Mouse (Mus musculus) left cerebral cortex, adult 2 months (tissue): ENCODE data around the gene Gadd45b. TPM values are rescaled to one million over a fixed set of nuclear protein-coding genes. Genes with fewer than 3 reads are reported as not detected.
A peak's percentile ranks its signal among the peaks of the same experiment; 100 is the strongest.

Source experiments
- DNase-seq, 2 experiments: peaks; one replicate each; pipeline ENCODE4 v3.0.0; 2021 to 2022; ENCODE audit warnings: low spot score in 2 of 2, mixed read lengths in 1 of 2; ENCODE audit errors: extremely low spot score in 1 of 2
- H3K27ac ChIP-seq: fragments of 200-600 bp; 2 replicates; pipeline ENCODE4 v1.8.1; 2022
- H3K4me3 ChIP-seq: fragments of 200-600 bp; 2 replicates; pipeline ENCODE4 v1.8.1; 2022
- CTCF ChIP-seq: fragments of 200-600 bp; IDR thresholded peaks from 2 replicates; pipeline ENCODE4 v1.8.1; 2022; ENCODE audit warnings: antibody characterized with exemption, mild to moderate bottlenecking, moderate library complexity
- intact Hi-C: fragments of 180-260 bp; cut with DNase I; formaldehyde crosslinking; loops from one replicate; pipeline ENCODE4 v1.15.1; 2025
- total RNA-seq, 2 experiments: library from RNA; stranded (reverse); gene quantifications; 2 replicates each; pipeline ENCODE4 v1.2.3; 2021

The Gadd45b gene
- total RNA-seq, 2 experiments from 2014 or later: 24.0 to 36.0 TPM

DNA sequence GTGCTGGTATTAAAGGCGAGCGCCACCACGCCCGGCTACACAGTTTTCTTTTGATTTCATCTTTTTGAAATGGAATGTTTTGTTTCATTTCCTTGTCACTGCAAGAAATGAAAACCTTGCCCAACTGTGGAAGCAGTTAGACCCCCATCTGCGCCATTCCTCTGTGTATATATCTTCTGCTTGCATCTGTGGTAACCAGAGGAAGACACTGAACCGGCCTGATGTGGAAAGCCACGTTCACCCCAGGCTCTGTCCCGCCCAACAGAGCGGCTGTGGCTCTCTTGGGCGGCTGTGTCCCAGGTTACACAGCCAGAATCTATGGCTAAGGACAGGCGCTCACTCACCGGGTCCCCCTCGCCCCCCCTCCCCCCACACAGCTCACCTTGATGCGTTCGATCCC is 22.6 kb downstream of the Gadd45b start:
- no peak overlapping the region for H3K27ac ChIP-seq
- no peak for TF ChIP-seq CTCF
- intact Hi-C loops: no loop called here
- no peak overlapping the region for H3K4me3 ChIP-seq
- DNase-seq: no peak

DNA sequence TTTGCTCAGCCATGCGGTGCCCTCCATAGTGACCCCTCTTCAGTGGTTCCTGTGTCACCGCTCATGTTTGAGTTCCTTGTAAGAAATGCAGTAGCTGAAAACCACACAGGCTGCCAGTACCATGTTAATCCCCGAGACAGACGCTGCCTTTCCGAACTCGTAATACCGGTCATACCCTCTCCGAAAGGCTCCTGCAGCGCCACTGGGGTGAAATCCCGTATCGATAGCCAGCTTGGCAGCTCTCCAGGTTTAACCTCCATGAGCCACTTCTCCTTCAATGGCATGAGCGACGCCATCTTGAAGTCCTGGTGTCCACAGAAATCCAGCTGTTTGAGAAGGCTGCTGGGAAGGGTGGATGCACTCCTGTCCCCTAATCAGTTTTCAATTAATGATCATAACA is 24.5 kb downstream of the Gadd45b start:
- no peak for TF ChIP-seq CTCF
- H3K27ac ChIP-seq: no peak overlapping the region
- intact Hi-C loops: no loop called here

DNA sequence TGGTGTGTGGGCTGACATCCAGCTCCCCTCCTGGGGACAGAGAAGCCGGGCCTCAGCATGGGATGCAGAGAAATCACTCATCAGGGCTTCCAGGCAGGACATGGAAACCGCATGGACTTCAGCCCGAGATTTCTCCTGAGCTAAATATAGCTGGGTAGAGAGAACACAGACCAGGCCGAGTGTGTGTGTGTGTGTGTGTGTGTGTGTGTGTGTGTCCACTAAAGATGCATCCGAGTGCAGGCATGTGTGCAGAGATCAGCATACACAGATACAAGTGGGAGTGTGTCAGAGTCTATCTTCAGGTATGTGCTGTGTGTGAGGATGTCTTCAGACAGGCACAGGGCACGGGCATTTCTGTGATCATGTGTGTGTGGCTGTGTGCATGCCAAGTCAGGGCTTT is 25.0 kb downstream of the Gadd45b start:
- intact Hi-C loops: no loop called here
- Histone ChIP-seq H3K4me3 (no peak overlapping the region), H3K27ac (no peak overlapping the region)
- no peak for DNase-seq
- TF ChIP-seq CTCF: no peak

More for the DNA sequence above, 24.5 kb downstream of the Gadd45b start:
- no peak for DNase-seq
- no peak overlapping the region for H3K4me3 ChIP-seq

DNA sequence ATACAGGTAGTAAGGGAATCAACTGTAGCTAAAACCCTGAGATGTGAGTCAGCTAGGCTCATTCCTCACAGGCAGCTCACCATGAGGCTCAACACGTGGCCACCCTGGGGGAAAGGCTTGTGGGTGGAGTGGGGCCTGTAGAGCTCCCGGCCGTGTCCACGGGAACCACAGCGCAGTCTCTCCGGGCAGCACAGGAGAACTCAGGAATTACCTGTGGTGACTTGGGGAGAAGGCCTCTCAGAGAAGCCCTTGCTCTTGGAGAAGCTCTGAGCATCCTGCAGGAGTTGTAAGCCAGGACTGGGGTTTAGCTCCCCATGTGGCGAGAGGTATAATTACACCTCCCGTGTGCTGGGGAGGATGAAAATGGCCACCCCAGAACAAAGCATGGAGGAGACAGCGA is 25.7 kb downstream of the Gadd45b start:
- no peak overlapping the region for H3K4me3 ChIP-seq
- H3K27ac ChIP-seq: no peak overlapping the region
- DNase-seq: peak; percentile 46 to 55
- TF ChIP-seq CTCF: peak; percentile 87
- intact Hi-C loops: no loop called here

DNA sequence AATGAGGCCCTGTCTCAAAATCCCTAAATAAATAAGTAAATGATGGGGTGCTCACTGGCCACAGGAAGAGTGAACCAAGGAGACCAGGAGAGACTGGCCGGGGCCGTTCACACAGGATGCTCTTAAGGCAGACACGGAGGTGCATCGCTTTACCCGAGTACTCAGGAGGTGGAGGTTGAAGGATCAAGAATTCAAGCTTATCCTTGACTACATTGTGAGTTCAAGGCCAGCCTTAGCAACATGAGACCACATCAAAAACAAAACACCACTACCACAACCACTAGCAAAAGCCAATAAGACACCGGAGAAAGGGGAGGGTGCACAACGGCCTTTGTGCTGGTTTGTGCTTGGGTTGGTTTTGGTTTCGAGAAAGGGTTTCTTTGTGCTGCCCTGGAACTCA is 26.5 kb downstream of the Gadd45b start:
- Histone ChIP-seq H3K4me3 (no peak overlapping the region), H3K27ac (no peak overlapping the region)
- no peak for TF ChIP-seq CTCF
- intact Hi-C loops: no loop called here
- no peak for DNase-seq

DNA sequence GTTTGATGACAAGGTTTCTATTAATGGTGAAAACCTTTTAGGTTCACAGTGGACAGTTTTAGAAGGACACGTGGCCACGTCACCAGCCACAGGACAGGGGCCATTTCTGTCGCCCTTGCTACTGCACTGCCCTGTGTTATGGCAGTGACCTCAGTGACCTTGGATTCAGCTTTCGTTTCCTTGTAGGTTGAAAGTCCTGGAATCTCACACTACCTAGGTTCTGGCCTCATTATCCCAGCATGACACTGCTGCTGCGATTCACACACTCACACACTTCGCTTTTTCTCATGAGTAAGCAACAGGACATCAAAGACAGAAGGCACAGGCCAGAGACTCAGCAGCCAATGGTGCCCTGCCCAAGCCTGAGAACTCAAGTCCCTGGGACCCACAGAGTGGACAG is 27.0 kb downstream of the Gadd45b start:
- DNase-seq: no peak
- intact Hi-C loops: no loop called here

DNA sequence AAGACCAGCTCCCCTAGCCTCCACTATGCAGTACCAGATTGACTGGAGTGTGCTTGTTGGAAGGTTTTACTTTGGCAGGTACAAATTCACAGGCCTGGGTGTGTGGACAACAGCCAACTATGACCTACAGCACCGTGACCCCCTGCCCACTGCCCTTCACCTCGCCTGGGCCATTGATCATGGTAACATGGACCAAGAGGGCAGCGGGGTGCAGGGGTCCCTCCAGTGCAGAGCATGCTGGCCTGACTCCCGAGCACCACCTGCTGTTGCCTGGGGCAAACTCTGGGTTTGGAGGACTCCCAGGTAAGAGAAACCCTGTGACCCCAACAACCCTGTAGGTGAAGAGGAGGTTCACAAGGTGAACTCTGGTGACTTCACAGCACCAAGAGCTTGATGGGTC is 27.9 kb downstream of the Gadd45b start:
- no peak for TF ChIP-seq CTCF
- Histone ChIP-seq H3K4me3 (no peak overlapping the region), H3K27ac (no peak overlapping the region)
- intact Hi-C loops: no loop called here
- no peak for DNase-seq

More for the DNA sequence above, 27.0 kb downstream of the Gadd45b start:
- H3K27ac ChIP-seq: no peak overlapping the region
- no peak for TF ChIP-seq CTCF
- no peak overlapping the region for H3K4me3 ChIP-seq

DNA sequence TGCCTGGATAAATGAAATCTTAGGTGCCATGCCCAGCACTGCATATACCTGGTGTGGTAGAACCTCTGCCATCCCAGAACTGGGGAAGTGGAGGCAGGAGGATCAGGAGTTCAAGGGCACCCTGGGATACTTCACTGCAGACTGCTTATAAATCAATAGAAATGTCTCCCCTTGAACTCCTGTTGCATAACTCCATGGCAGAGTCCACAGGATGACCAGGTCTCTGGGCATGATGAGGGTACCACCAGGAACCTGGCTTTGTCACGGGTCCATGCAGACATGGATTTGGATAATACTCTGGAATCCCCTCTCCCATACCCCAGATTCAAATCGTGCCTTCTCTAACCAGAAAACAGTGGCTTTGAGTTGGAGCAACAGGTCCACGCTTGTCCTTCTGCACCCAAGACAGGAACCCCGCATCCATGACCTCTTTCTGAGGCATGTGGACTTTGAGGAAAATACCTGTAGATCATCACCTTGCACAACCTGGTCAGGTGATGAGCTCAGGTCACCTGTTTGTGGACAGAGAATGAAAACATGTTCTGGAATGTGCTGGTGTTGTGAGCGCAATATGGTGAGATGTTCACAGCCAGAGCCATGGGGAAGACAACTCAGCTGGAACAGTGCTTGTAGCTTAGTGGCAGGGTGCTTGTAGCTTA is 29.2 kb downstream of the Gadd45b start:
- DNase-seq: no peak
- TF ChIP-seq CTCF: no peak
- Histone ChIP-seq H3K4me3 (no peak overlapping the region), H3K27ac (no peak overlapping the region)
- intact Hi-C loops: no loop called here

DNA sequence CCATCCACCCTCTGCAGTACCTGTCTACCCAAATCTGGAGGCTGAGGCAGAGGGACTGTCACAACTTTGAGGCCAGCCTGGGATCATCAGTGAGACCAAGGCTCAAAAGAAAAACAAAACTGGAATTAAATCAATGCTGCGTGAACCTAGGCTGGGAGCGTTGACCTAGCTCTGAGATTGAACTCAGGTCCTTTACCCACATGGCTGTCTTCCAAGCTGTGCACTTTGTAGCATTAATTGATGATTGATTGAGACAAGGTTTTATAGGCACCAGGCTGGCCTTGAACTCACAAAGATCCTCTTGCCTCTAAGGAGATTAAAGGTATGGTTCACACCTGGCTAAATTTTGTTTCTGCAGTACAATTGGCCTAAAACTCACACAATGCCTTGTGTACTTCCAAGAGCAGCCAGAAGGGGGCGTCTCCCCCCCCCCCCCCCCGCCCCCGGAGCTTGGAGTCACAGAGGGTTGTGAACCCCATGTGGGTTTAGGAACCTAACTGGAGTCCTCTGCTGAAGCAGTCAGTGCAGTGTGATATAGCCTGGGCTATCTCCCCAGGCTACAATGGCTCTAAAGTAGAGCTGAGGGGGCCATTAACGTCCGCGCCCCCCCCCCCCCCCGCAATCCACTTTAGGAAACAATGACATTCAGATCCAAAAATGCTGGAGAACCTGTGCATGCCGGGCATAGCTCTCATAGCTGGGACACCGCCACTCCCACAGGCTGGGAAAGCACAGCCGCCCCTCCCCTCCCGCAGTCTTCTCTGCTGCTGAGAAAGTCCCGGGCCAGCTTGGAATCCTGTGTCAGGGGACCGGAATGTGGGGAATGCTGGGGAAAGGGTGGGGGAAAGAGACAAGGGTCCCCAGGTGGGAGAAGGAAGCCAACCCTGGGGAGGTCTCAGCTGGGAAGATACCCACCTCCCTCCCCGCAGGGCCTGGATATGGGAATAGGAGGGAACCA is 31.0 kb downstream of the Gadd45b start:
- Histone ChIP-seq H3K27ac (peak overlapping the region; percentile 44; the same call in 1 of the 2 replicates), H3K4me3 (no peak overlapping the region)

DNA sequence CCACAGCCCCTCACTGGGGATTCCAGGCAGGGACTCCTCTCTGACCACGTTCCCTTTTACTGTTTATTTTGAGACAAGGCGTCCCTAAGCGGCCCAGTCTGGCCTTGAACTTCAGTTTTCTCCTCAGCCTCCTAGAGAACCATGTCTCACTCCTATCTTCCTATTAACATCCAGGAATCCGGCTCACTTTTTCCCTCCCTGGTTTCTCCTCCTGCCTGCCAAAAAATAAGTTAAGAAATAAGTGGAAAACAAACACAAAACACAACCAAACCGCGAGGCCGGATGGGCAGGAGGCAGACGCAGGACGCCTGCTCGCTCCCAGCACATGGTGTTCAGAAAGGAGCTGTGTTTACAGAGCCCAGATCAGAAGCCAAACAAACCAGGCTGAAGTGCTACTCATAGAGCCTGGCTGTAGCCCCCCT is 32.2 kb downstream of the Gadd45b start:
- DNase-seq: no peak
- no peak for TF ChIP-seq CTCF
- Histone ChIP-seq H3K27ac (peak overlapping the region; percentile 32), H3K4me3 (no peak overlapping the region)
- intact Hi-C loops: no loop called here

More for the DNA sequence above, 31.0 kb downstream of the Gadd45b start:
- DNase-seq: no peak
- peak; percentile 66 for TF ChIP-seq CTCF
- intact Hi-C loops: loop anchor here (2.0 kb wide), 1 partner anchor 32 kb away; no protein-coding TSS in a partner anchor

DNA sequence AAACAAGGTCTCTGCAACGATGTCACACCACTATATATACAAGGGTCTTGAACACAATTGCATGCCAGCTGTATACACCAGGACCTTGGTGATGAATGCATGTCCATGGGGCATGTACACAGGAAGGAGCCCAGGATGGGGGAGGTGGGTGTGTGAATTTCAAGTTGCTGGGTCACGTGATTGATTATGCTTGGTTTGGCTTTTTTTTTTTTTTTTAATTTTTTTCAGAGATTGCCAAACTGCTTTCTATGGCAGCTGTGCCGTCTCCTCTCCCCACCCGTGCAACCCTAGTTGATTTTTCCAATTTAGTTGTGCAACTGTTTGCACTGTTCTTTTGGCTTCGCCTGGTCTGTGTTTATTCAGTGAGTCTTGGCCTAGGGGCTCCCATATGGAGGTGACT is 32.7 kb downstream of the Gadd45b start:
- TF ChIP-seq CTCF: no peak
- intact Hi-C loops: no loop called here
- DNase-seq: no peak
- H3K4me3 ChIP-seq: no peak overlapping the region
- peak overlapping the region; percentile 37; the same call in 1 of the 2 replicates for H3K27ac ChIP-seq
